Mouse (Mus musculus) cerebellum, postnatal 36 days (tissue): Measurements from ENCODE around the gene Ppp1r3g.
"Not testable (repeated sequence)": the region's sequence is repeated elsewhere in the genome, so short reads cannot be mapped to it uniquely, and the experiment has no call there.

ENCODE experiments used
- DNase-seq, 2 experiments: peaks; one replicate each; pipeline ENCODE4 v3.0.0; 2021 to 2022; ENCODE audit warnings: mixed read lengths in 2 of 2

Ppp1r3g gene

GRCm38 (mm10) chr13:35958539-35958938, at the start of gene Ppp1r3g:
Gene Ppp1r3g (plus strand): TSS chr13:35958839.
- no peak for DNase-seq

DNA sequence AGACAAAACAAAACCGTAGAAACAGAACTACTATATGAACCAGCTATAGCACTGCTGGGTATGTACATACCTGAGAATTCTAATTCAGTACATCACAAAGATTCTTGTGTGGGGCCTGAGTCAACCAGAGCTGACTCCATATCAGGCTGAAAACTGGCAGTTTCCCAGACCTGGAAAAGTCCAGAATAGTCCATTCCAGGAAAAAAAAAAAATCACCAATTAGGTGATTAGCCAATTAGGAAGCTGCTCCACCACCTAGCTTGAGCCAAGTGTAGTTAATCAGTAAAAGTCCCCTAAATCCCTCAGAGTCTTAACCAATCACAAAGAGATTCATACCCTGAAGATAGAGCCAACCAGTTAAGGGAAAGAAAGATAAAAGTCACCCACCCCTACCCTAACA, 47.2 kb upstream of the Ppp1r3g start:
- no peak for DNase-seq

DNA sequence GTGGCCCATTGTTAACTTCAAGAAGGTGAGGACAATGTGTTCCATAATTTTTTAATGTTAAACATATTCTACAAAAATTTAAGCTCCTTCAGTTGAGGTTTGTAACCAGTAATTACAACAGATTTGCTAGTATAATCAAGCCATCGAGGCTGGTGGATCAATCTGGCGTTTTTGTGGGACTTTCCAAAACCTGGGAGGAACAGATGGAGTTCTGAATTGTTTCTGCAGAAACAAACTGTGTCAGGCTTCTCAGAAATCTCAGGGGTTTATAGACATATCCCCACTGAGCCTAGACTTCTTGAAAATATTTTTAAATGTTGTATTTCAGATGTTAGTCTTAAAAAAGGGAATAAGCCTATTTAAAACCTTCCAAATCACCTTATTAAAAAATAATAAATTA, 20.6 kb upstream of the Ppp1r3g start:
- no peak for DNase-seq

- no peak for DNase-seq
Observed at GRCm38 (mm10) chr13:35939871-35940665, 18.6 kb upstream of the Ppp1r3g start.

GRCm38 (mm10) chr13:35940934-35941333, 17.7 kb upstream of the Ppp1r3g start:
- no peak for DNase-seq

DNA sequence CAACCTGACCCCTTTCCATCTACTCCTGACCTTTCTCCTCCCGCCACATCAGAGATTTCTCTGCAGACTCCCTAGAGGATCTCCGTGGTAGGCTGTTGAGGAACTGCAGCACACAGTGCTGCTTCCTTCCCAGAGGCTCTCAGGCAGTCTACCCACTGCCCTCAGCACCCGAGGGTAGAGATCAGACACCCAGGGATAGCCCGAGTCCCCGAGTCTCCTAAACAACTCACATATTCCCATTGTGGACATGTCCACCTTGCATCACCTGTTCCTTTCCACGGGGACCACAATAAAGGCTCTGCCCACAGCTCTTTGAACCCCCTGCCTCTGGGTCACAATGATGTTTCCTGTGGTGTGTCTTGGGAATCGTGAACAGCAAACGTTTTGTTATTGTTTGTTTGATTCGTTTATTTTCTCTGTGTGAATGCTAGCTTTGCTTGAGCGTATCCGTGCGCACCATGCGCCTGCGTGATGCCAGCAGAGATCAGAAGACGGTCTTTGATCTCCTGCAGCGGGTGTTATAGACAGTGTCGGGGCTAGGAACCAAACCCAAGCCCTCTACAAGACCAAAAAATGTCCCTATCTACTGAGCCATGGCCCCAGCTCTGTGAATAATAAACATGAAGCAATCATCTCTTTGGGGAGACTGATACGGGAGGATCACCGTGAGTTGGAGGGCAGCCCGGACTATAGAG, 11.8 kb upstream of the Ppp1r3g start:
- DNase-seq = no peak

- DNase-seq = peak; percentile 76 to 82
Observed at GRCm38 (mm10) chr13:35947354-35948000, 11.2 kb upstream of the Ppp1r3g start.

DNA sequence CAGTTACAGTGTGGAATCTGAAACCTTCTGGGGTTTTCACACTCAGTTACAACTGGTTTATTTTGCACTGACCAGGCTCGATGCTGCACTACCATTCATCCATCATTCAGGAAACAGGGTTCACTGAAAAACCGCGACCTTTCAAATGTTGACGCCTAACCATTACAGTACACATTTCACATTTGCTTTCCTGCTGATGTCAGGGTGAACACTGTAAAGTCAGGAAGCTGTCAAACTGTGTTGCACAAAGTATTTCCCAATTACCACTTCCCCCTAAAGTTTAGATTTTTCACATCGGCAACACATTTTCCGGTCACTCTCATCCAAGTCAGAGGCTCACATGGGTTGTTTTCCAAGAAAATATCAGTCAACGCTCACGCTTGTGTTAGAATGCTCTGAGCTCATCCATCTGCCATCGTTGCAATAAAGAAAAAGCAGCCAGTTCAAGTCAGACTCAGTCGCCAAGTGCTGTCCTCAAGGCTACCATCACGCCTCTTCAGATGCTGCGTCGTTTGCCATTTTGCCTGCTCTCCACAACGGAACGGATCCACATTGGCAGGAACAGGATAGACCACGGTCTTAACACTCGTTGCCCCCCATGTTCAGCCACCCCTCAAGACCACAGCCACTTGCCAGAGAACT, 8.7 kb upstream of the Ppp1r3g start:
- DNase-seq = no peak

DNA sequence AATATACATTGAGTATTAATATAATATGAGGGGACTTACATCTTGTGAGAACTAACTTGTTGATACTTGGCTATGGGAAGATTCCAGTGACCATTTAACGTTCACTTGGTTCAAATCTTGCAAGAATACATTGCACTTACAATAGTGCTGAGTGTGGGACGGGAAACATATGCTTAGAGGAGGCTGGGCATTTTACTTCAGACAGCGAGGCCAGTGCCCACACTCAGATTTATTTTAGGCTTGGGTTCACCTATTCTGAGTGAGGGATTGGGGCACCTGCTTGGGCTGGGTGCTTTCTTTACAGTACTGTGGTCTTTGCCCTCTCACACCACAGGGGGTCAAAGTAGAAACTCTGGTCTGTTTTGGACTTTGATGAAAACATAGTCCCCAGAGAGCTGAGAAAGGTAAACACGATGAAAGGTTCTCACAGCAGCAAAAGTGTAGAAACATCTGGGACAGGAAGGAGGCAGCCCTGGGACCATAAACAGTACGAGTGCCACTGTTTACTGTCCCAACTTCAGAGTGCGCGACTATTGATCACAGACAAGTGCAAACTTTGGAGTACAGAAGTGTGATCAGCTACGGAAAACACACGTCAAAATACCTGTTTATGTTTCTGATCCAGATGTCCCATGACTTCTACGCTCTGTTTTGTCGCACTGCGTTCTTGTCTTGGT, 890 bp downstream of the Ppp1r3g start:
- DNase-seq = no peak

DNA sequence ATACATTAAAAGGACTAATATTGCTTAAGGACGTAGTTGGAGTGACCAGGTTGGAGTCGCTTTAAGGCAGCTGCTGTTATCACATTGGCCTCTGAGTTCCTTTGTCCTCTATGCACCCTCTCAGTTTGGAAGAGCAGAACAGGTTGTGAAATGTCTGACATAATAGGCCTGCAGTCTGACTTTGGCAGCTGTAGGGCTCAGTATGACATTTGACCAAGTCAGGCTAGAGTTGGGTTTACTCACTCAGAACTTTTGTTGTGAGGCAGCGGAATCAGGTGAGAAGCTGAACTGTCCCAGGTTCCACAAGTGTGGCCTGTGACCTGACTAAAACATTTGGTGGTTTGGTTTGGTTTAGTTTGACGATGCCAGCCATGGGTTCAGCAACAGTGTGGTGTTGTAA, 4.9 kb downstream of the Ppp1r3g start:
- no peak for DNase-seq

DNA sequence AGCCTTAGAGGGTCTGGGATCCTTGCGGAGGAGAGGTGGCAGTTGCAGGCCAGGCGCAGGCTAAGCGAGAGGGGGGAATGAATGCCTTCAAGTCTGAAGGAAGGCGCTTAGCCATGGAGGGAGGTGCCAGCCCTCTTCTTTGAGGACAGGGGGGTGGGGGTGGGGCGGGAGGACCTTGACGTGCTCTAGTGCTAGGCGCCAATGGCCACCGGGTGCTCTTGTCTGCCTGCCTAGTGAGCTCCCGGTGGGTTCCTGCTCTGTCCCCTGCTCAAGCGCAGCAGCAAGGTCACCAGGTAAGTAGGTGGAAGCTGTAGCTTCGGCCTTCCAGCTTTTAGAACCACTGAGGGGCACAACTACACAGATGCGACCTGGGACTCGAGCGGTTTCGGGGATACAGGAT, 9.1 kb downstream of the Ppp1r3g start:
- DNase-seq = no peak

DNA sequence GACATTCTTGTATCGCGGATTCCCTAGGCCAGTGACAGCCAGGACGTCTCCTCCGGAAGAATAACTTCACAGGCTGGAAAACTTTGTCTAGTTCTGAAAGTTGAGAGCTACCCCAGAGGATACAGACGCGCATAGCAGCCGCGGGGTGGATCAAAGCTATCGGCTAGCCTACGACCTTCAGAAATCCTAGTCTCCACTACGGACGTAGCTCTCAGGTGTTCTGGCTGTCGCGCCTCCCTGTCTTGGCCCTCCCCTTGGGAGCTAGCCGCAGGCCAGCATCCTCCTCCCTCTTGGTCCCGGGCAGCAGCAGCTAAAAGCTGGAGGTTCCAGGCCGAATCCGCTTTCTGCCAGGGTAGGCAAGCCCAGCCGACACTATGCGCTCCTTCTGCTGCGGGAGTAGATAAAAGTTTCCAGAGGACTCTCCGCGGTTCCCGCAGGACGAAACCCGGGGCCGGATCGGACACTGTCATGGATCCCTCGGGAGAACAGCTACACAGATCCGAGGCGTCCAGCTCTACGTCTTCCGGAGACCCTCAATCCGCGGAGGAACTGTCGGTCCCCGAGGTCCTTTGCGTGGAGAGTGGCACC, 9.6 kb downstream of the Ppp1r3g start:
- no peak for DNase-seq

GRCm38 (mm10) chr13:35968719-35969430, 10.2 kb downstream of the Ppp1r3g start:
- no peak for DNase-seq

GRCm38 (mm10) chr13:35969431-35969721, 10.7 kb downstream of the Ppp1r3g start:
- no peak for DNase-seq

DNA sequence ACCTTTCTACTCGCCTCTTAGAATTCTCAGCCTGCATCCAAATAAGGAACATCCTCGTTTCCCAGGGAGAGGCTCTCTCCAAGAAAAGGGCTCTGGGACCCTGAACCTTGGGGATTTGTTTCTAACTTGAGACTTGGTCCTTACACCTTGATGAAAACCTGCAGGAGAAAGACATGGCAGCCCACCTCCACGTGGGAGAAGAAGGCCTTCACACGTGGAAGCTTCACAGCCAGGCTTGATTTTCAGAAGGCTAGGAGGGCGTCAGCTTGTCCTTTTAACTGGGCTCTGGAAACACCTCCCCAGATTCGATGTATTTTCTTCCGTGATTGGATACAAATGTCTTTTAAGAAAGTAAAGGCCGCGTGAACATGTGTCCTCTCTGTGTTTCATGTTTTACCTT, 11.2 kb downstream of the Ppp1r3g start:
- DNase-seq = no peak

GRCm38 (mm10) chr13:35976912-35977311, 18.3 kb downstream of the Ppp1r3g start:
- no peak for DNase-seq

DNA sequence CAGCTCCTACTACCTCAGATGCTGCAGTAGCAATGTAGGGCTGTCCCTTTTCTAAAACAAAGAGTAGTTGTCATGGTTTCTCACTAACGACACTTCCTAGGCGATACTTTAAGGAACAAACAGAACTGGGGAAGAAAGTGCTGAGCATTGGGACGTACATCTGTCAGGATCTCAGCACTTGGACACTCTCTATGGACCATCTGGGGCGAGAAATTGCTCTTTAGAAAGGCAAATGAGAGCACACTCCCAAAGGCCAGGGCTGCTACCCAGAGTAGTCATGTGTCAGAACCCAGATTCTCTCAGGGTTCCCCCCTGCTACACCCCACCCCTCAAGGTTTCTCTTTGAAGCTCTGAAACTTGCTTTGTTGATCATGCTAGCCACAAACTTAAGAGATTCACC, 21.8 kb downstream of the Ppp1r3g start:
- DNase-seq = no peak

GRCm38 (mm10) chr13:35982985-35983384, 24.3 kb downstream of the Ppp1r3g start:
- no peak for DNase-seq

DNA sequence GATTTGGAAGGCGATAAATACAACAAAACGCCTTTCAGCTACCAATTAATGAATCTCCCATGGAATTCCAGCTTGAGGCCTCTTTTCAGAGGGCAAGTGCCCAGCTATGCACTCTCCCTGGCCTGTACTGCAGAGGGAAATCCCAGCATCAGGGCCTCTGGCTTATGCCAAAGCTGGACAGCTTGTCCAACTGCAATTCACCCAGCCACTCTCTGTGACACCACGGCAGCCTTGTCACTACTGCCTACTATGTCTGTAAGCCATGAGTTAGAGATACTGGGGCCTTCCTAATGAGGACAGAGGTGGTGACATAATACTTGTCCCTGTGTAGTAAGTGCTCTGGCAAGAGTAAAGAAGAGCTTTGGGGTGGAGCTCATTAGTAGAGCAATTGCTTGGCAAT, 30.7 kb downstream of the Ppp1r3g start:
- no peak for DNase-seq

DNA sequence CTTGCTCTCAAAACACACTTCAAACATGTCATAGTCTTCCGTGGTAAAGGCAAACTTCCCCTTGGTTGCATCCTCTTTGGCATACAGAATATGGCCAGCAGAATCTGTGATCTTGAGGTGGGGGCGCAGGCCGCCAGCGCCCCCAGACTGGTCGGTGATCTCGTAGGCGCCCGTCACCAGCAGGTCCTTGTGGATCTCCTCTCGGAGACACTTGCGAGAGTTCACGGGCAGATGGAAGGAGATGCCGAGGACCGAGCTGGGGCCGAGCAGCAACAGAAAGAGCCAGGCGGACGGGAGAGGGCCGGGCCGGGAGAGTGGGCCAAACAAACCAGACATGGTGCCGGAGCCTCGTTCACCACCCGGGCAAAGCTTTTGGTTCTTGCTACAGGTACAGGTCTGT, 32.5 kb downstream of the Ppp1r3g start:
- not testable (repeated sequence) for DNase-seq

DNA sequence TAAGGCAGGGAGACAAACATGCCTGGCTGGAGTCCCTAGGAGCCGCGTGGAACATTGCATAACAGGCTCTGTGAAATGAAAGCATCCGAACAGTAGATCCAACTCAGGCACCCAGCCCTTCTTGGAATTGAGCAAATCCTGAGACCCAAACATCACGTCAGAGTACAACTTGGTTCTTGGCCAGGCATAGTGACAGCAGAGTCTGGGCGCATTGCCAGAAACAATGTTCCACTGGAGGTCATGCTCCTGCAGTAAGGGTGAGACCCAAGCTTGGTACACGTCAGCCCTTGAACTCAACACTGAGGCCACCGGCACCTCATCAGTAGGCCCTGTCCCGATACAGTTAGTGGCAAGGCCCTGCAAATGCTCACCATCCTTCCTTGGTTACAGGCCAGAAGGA, 35.4 kb downstream of the Ppp1r3g start:
- DNase-seq = peak; percentile 16 to 31

GRCm38 (mm10) chr13:35995231-35995630, 36.6 kb downstream of the Ppp1r3g start:
- DNase-seq = no peak
